Mouse (Mus musculus) right cerebral cortex, postnatal 4 days (tissue): ENCODE measurements around the gene Gm20388.

Experiments used
- DNase-seq: peaks from one replicate; pipeline ENCODE4 v3.0.0-alpha.2; 2022

Gene Gm20388

GRCm38 (mm10) chr8:121477851-121478547 is 1567.4 kb downstream of the Gm20388 start:
- DNase-seq = no peak

DNA sequence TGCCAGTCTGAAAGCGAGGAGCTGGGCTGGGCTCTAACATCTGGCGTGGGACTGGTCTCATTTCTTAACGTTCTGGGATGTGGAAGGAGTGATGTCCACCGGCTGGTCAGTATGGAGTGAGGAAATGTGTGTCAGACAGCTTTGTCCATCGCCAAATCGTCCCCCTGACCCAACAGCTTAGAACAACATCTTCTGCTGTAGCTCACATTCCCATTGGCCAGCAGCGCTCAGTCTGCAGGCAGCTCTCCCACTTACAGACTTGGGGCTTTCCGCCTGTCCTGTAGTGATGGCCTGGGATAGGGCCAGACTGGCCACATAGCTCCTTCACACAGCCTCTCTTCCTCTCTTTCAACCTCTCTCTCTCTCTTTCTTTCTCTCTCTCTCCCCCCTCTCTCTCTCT is 1568.5 kb downstream of the Gm20388 start:
- no peak for DNase-seq

DNA sequence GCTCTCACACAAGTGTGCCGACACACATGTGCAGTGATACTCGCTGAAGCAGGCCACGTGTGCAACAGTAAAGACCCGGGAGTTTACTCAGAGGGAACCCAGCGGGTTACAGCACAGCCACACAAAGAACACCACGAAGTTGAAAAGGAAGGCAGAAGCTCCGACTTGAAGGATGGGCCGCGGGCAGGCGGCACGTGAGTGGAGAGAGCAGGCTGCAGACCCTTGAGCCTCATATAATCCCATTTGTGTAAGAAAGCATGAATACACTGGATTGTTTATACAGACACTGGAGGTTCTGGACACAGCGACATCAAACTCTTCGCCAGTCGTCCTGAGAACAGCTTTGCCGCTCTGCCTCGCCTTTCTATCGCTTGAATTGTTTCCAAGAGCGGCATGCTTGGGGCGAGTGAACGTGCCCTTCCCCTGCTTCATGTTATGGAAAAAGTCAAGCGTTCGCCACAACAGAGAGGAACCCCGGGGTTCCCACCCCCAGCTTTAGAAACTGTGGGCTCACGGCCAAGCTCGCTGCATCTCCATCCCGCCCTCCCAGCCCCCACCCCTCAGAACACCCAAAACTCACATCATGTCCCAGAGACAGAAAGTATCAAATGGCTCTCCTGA is 1569.9 kb downstream of the Gm20388 start:
- DNase-seq = no peak

DNA sequence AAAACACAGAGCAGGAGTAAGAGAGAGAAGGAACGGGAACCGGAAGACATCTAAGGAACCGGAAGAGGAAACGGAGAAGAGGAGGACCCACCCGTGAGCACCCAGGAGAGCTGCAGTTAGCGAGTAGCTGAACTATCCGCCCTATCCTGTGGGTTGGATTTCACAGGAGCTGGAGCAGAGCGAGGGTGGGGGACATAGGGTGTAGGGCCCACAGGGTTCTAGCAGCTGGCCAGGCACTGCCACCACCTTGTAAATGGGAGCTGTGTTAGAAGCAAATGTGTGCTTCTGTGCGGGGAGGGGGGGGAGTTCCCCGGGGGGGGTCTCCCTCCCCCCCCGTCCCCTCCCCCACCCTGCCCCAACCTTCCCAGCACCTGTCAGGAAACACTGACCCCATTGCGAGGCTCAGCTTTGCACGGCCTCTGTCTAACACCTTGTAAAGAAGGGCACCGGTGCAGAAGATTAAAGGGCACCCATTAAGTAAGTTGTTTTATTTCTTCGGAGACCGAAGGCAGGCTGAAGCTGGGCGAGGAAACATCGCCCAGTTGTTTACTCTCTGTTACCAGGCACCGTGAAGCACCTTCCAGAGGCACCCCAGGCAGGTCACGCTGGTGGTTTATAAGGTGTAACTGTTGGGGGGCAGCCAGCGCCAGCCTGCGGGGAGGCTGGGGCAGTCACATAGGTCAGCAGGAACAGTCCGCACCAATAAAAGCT is 1573.6 kb downstream of the Gm20388 start:
- no peak for DNase-seq

DNA sequence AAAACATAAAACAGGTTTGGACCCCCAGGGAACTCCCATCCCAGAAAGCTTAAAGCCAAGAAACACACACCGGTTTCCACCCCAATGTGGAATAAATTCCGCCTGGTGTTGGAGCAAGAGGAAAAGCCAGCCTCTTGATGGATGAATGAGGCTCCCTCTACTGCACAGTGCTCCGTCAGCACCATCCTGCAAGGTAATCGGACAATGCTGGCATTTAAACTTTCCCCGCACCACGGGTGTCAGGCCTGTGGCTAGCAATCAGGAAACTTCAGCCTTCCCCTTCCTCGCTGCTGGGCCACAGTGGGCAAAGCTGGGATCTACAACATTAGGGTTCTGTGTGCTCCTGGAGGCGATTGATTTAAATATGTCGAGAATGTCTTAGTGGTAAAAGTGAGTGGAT is 1581.0 kb downstream of the Gm20388 start:
- no peak for DNase-seq

DNA sequence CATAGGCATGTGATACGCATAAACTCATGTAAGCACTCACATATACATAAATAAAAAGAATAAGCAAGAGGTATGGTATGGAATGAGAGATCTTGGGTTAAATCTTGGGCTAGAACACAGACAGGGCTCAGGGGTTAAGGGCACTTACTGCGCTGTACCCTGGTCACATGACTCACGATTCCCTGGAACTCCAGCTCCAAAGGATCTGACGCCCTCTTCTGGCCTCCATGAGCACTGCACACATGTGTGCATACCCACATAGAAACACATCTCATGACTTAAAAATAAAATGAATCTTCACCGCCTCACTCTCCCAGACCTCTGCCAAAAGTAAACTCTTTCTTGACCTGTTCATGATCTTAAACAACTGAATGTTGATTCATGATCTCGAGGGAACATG is 1587.0 kb downstream of the Gm20388 start:
- DNase-seq = no peak

DNA sequence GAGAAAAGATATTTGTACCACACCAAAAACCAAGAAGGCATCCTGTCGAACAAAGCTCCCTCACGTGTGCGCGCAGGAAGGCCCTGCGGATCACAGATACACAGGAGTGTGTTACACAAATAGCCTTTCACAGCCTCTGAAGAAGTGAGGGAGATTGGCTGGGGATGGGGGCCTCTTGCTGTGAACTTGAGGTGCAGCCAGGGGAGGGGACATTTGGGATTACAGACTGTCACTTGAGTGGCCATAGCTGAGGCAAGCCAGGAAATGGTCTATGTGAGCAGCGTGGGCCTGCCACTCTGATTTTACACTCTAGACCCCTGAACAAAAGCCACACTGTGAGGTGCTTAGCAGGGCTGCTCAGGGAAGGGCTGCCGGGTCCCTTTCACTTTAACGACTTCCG is 1601.1 kb downstream of the Gm20388 start:
- DNase-seq = no peak

GRCm38 (mm10) chr8:121513429-121513828 is 1602.8 kb downstream of the Gm20388 start:
- peak; percentile 94 for DNase-seq

DNA sequence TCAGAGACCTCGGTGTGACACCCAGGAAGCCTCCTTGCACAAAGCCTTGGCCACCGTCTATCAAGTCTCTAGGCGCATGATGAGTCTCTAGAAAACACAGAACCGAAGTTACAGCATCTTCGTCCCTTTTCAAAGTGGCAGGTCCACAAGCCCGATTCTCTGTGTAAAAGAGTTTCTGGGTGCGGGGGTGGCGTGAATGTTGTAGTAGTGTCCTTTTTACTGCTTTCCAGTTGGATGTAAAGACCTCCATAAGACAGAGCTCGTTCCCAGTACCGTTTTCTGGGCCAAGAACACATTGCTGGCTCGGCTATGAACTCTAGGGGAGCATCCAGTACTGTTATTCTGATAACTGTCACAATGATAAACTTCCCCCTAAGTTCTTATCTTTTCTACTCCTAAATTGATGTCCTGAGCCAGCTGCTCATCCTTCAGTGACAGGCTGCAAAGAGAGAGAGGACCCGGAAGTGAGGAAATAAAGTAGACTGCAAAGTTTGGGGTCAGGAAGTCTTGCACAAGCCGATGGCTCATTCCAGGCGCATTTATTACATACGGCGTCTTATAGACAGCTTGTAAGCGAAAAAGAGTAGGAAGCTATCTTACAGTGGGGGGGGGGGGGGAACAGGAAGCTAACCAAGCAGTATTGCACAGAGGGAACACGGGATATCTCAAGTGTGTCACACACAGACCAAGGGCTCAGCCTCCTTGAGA is 1614.6 kb downstream of the Gm20388 start:
- DNase-seq = no peak

DNA sequence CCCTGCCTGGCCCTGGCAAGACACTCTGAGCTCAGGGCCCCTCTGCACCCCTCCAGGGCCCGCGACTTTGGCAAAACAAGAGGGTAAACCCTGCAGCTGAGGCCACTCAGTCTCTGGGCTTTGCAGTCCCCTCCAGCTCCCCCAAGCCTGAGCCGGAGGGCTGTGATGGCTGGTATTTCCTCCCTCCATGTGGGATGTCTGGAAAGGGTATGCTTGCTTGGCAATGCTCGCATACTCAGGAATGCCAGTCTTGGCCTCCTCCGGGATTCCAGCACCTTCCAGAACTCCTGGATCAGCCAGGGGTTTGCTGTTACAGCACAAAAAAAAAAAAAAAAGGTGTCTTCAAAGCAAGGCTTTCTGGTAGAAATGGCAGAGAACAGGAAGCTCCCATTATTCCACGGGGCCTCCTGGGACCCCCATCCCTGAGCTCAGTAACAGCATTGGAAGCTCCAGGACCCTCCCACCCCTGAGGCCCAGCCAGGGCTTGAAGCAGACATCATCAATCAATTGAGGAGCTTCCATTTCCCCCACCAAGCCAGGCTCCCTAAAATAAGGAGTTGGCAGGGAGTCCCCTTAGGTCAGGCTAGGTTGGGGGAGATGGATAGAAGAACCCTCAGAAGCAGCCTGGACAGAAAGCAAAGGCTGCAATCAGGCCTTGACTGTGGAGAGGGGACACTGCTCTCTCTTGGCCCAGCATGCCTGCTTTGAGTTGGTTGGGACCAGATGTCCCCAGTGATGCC is 1616.3 kb downstream of the Gm20388 start:
- no peak for DNase-seq

DNA sequence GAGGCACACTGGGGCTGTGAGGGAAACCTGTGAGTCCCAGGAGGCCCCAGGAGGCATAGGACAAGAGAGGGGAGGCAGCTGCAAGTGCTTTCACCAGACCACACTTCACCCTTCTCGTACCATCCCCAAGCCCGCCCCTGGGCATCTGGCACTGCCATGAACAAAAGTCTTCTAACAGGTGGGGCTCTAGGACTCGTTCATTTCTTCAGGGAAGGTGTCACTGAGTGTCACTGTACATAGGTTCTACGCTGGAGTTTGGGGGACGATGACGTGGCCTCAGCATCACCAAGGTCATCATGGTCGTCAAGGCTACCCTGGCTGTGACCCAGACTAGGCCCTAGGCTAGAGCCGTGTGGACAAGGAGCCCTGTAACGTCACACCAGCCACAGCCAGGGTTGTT is 1617.1 kb downstream of the Gm20388 start:
- DNase-seq = no peak

GRCm38 (mm10) chr8:121528790-121529189 is 1618.1 kb downstream of the Gm20388 start:
- DNase-seq = no peak

DNA sequence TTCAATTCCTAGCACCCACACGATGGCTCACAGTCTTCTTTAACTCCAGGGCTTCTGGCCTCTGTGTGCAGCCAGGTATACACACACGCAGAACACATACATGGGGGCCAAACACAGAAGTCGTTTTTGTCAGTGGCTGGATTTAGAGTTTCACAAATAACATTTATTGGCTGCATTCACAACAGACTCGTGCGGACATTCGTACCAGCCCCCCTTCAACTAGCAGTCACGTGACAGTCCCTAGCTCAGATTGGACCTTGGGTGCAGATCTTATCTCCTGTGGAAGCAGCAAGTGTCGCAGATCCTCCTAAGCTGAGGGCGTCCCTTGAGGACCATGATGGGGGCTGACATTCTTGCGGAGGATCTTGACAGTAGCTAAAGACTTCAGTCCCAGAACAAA is 1620.0 kb downstream of the Gm20388 start:
- no peak for DNase-seq

- DNase-seq = no peak
These were observed 1621.7 kb downstream of the Gm20388 start for GRCm38 (mm10) chr8:121532381-121532780.

- no peak for DNase-seq
These were observed 1631.2 kb downstream of the Gm20388 start for GRCm38 (mm10) chr8:121541862-121542261.

GRCm38 (mm10) chr8:121542901-121543300 is 1632.3 kb downstream of the Gm20388 start:
- DNase-seq = no peak

GRCm38 (mm10) chr8:121544276-121544785 is 1633.7 kb downstream of the Gm20388 start, which contains the start of gene 1700018B08Rik:
1700018B08Rik (minus strand) TSS chr8:121544320.
- DNase-seq = no peak

DNA sequence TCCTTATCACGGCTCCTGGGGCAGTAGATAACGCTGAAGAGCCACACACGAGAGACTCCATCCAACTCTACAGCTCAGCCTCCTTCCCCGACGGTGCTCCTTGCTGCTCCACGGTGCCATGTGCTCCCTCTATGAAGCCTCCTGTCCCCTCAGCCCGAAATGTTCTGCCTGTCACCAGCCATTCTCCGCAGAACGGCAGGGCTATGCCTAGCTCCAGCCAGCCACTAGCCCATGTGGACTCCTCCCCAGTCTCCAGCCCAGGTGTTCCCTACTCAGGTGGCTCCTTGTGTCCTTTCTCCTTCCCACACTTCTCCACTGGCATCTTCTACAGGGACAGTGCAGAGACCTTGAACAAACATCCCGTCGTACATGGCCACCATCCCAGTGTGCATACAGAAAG is 1634.3 kb downstream of the Gm20388 start:
- DNase-seq = no peak

DNA sequence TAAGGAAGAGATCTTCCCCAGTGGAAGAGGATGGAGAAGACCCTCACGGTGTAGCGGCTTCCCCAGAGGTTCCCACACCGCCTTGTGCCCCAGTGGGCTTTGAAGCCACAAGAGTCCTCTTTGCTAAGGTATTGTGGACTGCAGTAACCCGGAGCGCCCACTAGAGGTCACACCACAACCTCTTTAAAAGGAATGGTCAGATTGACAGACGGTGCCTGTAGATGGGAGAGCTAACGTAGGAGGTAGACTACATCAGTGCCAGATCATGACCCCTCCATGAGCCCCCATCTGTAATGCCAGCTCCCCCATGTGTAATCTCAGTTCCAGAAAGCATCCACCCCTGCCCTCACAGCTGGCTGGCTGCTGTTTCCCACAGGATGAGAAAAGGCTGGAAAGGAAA is 1636.5 kb downstream of the Gm20388 start:
- DNase-seq = peak; percentile 76

- DNase-seq = no peak
These were observed 1639.4 kb downstream of the Gm20388 start for GRCm38 (mm10) chr8:121550056-121550455.

- no peak for DNase-seq
These were observed 1640.7 kb downstream of the Gm20388 start for GRCm38 (mm10) chr8:121551065-121551985.
